ENCODE assay signal across 17 mouse cellular contexts in the genomic region with DNA sequence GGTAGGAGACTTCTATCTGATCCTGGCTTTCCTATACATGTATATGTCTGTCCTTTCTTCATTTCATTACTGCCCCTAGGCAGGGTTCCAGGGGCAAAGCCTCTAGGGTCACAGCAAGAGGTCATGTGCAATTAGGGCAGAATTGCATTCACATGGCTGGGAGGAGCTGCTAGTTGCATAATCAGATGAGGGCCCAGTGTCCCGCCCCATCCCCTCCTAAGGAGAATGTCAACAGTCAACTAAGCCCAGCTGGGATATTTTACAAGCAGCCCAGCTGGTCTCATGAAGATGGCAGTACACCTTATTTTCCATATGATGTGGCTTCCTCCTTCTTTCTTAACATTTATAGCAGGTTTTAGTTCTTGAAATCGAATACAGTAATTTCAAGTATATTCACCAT.
"Had no signal": no experiment of that assay in that cellular context is flagged by ENCODE, and none has a peak within 500 bp of the region (broad histone marks: within the 10 kb centered on the region; RNA-seq: fewer than 3 reads in every experiment).

No protein-coding gene starts in this region.

- H3K36me3 ChIP-seq: limb, embryonic 13.5 days; lung, embryonic 15.5 days; midbrain, embryonic 10.5 days; neural tube, embryonic 15.5 days had no signal

- H3K9ac ChIP-seq: limb, embryonic 13.5 days; liver, embryonic 14.5 days; lung, embryonic 15.5 days; neural tube, embryonic 15.5 days had no signal

- DNase-seq: kidney, adult 11 months; kidney, adult 9 months; kidney, postnatal 10 days; kidney, postnatal 4 days; left cerebral cortex, postnatal 4 days; midbrain, embryonic 14.5 days; right cerebral cortex, postnatal 4 days; spleen, adult 18-20 months; thymus, adult 18-20 months; thymus, postnatal 14 days had no signal

- H3K9me3 ChIP-seq: limb, embryonic 13.5 days; lung, embryonic 15.5 days; midbrain, embryonic 10.5 days; neural tube, embryonic 15.5 days had no signal

- H3K4me3 ChIP-seq: layer of hippocampus, adult 2 months; limb, embryonic 13.5 days; lung, embryonic 15.5 days; midbrain, embryonic 10.5 days; myocyte; neural tube, embryonic 15.5 days had no signal

- H3K27me3 ChIP-seq: lung, embryonic 15.5 days had no signal

- H3K27ac ChIP-seq: layer of hippocampus, adult 2 months; limb, embryonic 13.5 days; liver, embryonic 14.5 days; lung, embryonic 15.5 days; midbrain, embryonic 10.5 days; neural tube, embryonic 15.5 days had no signal

- H3K4me2 ChIP-seq: limb, embryonic 13.5 days; lung, embryonic 15.5 days; neural tube, embryonic 15.5 days had no signal

- H3K4me1 ChIP-seq: limb, embryonic 13.5 days; neural tube, embryonic 15.5 days had no signal
